ENCODE assay signal across 9 mouse cellular contexts in the genomic region with DNA sequence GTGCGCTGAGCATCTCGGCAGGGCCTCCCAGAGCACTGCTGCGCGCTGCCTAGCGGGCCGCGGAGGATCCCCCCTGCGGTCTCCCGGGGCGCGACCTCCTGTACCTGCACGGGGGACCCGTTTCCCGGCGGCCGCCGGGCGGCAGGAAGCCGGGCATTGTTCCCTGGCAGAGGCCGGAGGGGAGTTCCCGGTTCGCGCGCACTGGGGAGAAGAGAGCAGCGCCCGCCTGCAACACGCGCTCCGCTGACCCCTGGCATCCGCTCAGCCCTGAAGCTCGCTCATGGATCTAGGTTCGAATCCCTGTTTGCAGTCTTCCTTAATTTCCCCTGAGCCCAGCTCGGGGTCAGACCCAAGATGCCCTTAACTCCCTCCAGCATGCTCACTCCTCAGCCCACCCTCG. TPM values are rescaled to one million over a fixed set of nuclear protein-coding genes. Genes with fewer than 3 reads are reported as not detected.
DNase-seq lines count a peak whose midpoint lies in the region; ATAC-seq lines count a peak whose summit lies in the region.
"Had no signal": no experiment of that assay in that cellular context is flagged by ENCODE, and none has a peak within 500 bp of the region (broad histone marks: within the 10 kb centered on the region; RNA-seq: fewer than 3 reads in every experiment).

No protein-coding gene starts in this region.

- no peak for DNase-seq in kidney, adult 8-10 months
- peak; percentile 63 for DNase-seq in limb, embryonic 10.5 days (ENCODE audit: low spot score)
- no peak for DNase-seq in spleen, postnatal 36 days (ENCODE audit: low spot score in 2 of 2)
- DNase-seq in gastrocnemius, postnatal 4 days (ENCODE audit: low spot score in 2 of 2) = no peak
- no peak for DNase-seq in frontal cortex, postnatal 14 days (ENCODE audit: low spot score in 2 of 2)

- H3K9ac ChIP-seq in kidney, embryonic 14.5 days (ENCODE audit: low read depth, low read length) = peak overlapping the region; percentile 37; the same call in 1 of the 2 replicates
- no peak overlapping the region for H3K9ac ChIP-seq in neural tube, embryonic 14.5 days (replicated peaks; ENCODE audit: low read depth, low read length)

- H3K9me3 ChIP-seq in kidney, embryonic 14.5 days (ENCODE audit: control insufficient read depth, low read length) = no peaks in the 10 kb centered on the region
- H3K9me3 ChIP-seq in limb, embryonic 10.5 days (replicated peaks) = no peaks in the 10 kb centered on the region
- H3K9me3 ChIP-seq in neural tube, embryonic 14.5 days (ENCODE audit: control insufficient read depth, low read length) = no peaks in the 10 kb centered on the region

- H3K27ac ChIP-seq in kidney, embryonic 14.5 days (ENCODE audit: low read depth, low read length) = no peak overlapping the region
- H3K27ac ChIP-seq in limb, embryonic 10.5 days = peak overlapping the region; percentile 75
- H3K27ac ChIP-seq in neural tube, embryonic 14.5 days (ENCODE audit: low read depth, low read length) = no peak overlapping the region

- WGBS in kidney, embryonic 14.5 days = 2% methylated on average over 34 of the region's 34 CpGs
- 3% methylated on average over 34 of the region's 34 CpGs for WGBS in limb, embryonic 10.5 days
- WGBS in neural tube, embryonic 14.5 days = 2% methylated on average over 34 of the region's 34 CpGs

- H3K4me1 ChIP-seq in kidney, embryonic 14.5 days (ENCODE audit: control insufficient read depth, insufficient read depth, low read length) = 0 out of 2 replicates have a peak, but pooled peaks cover 4% of the 10 kb centered on the region
- H3K4me1 ChIP-seq in limb, embryonic 10.5 days = peaks cover 59% of the 10 kb centered on the region
- no peaks in the 10 kb centered on the region for H3K4me1 ChIP-seq in neural tube, embryonic 14.5 days (ENCODE audit: control insufficient read depth, insufficient read depth, low read length)

- peak overlapping the region; percentile 9; the same call in 1 of the 2 replicates for H3K4me3 ChIP-seq in kidney, embryonic 14.5 days (ENCODE audit: low read length)
- H3K4me3 ChIP-seq in limb, embryonic 10.5 days = peak overlapping the region; percentile 41
- no peak overlapping the region for H3K4me3 ChIP-seq in neural tube, embryonic 14.5 days (ENCODE audit: low read depth, low read length)

- H3K27me3 ChIP-seq in kidney, embryonic 14.5 days (ENCODE audit: control insufficient read depth, insufficient read depth, low read length) = peaks cover 12% of the 10 kb centered on the region
- H3K27me3 ChIP-seq in limb, embryonic 10.5 days (ENCODE audit: low read depth, poor library complexity, severe bottlenecking) = peaks cover 34% of the 10 kb centered on the region
- peaks cover 10% of the 10 kb centered on the region for H3K27me3 ChIP-seq in neural tube, embryonic 14.5 days (ENCODE audit: control insufficient read depth, insufficient read depth, low read length)

- H3K36me3 ChIP-seq in kidney, embryonic 14.5 days (ENCODE audit: control insufficient read depth, insufficient read depth, low read length) = no peaks in the 10 kb centered on the region
- H3K36me3 ChIP-seq in limb, embryonic 10.5 days = no peaks in the 10 kb centered on the region
- no peaks in the 10 kb centered on the region for H3K36me3 ChIP-seq in neural tube, embryonic 14.5 days (ENCODE audit: control insufficient read depth, insufficient read depth, low read length)
- H3K36me3 ChIP-seq: G1E had no signal

- ATAC-seq in kidney, embryonic 14.5 days (ENCODE audit: low FRiP score, low TSS enrichment) = no peak
- peak; percentile 42 for ATAC-seq in granulocyte monocyte progenitor cell, adult 5-6 weeks (replicated peaks; ENCODE audit: poor library complexity, severe bottlenecking)
- ATAC-seq in neural tube, embryonic 14.5 days (ENCODE audit: low read depth) = no peak

- peak overlapping the region; percentile 32; the same call in 1 of the 2 replicates for H3K4me2 ChIP-seq in kidney, embryonic 14.5 days (replicated peaks; ENCODE audit: low read depth, low read length)
- peak overlapping the region; percentile 18; the same call in 1 of the 2 replicates for H3K4me2 ChIP-seq in neural tube, embryonic 14.5 days (ENCODE audit: low read depth, low read length)

RNA-seq across cellular contexts. Expression of a gene that starts 19.4 kb away (rescaled TPM):
- polyA plus RNA-seq in kidney, embryonic 14.5 days (2014; fragmentation: Nextera tagmentation; extraction: Ambion mirVana) = 16.4 and 24.6 TPM in 2 replicates
- total RNA-seq in granulocyte monocyte progenitor cell, adult 5-6 weeks (2014; fragmentation: Nextera tagmentation) = 20.8 and 21.8 TPM in 2 replicates
- total RNA-seq in granulocyte monocyte progenitor cell, adult 5-6 weeks (2017) = 30.5 and 31.0 TPM in 2 replicates
- 2.9 and 3.3 TPM in 2 replicates for polyA plus RNA-seq in limb, embryonic 10.5 days (2016; fragmentation: Nextera tagmentation; extraction: Ambion mirVana)
- polyA plus RNA-seq in neural tube, embryonic 14.5 days (2014; fragmentation: Nextera tagmentation; extraction: Ambion mirVana) = 2.7 and 7.7 TPM in 2 replicates
- total RNA-seq in gastrocnemius, postnatal 4 days (2021) = 1 to 10 TPM; 5.7 to 6.7 TPM
